Mouse (Mus musculus) lung, embryonic 14.5 days (tissue): ENCODE measurements at regions not wholly inside any gene's neighbourhood (a gene's known extent, or its start where the extent isn't known, plus 50 kb on each side); places are given as distances from the start of the nearest gene placed in this dataset.

Experiments
- ATAC-seq: fragments of 200-750 bp; cut with Nextera tagmentation; 2 replicates; pipeline ENCODE4 v1.8.0; 2017; ENCODE audit warnings: mild to moderate bottlenecking, moderate TSS enrichment, moderate library complexity; ENCODE audit not compliant: insufficient read depth
- DNase-seq: peaks from one replicate; pipeline ENCODE4 v3.0.0-alpha.2; 2015
- H3K27ac ChIP-seq: fragments of 300-500 bp; sonication (generic); 2 replicates; pipeline ENCODE4 v1.5.1; 2014; ENCODE audit warnings: low read depth, mild to moderate bottlenecking, moderate library complexity
- H3K27me3 ChIP-seq: fragments of 300-500 bp; sonication (generic); 2 replicates; pipeline ENCODE4 v1.6.1; 2014; ENCODE audit warnings: low read length, control low read depth; ENCODE audit not compliant: insufficient read depth
- H3K36me3 ChIP-seq: fragments of 300-500 bp; sonication (generic); 2 replicates; pipeline ENCODE4 v1.6.1; 2014; ENCODE audit warnings: control low read depth; ENCODE audit not compliant: insufficient read depth
- H3K4me1 ChIP-seq: fragments of 300-500 bp; sonication (generic); 2 replicates; pipeline ENCODE4 v1.6.1; 2014; ENCODE audit warnings: antibody characterized with exemption, control low read depth; ENCODE audit not compliant: insufficient read depth
- H3K4me2 ChIP-seq: fragments of 300-500 bp; sonication (generic); 2 replicates; pipeline ENCODE4 v1.6.1; 2014; ENCODE audit warnings: mild to moderate bottlenecking
- H3K4me3 ChIP-seq: fragments of 300-500 bp; sonication (generic); 2 replicates; pipeline ENCODE4 v1.5.1; 2014; ENCODE audit warnings: low read depth, low read length
- H3K9ac ChIP-seq: fragments of 300-500 bp; sonication (generic); 2 replicates; pipeline ENCODE4 v1.6.1; 2014
- H3K9me3 ChIP-seq: fragments of 300-500 bp; sonication (generic); 2 replicates; pipeline ENCODE4 v1.6.1; 2016; ENCODE audit warnings: low read depth, low read length, control low read depth
- CTCF ChIP-seq: IDR thresholded peaks from 2 replicates; pipeline ENCODE4 v1.5.1; 2016; ENCODE audit warnings: antibody characterized with exemption, low read depth
- WGBS: fragments of 180-500 bp; shearing (Covaris S2); extraction: QIAGEN DNeasy Blood & Tissue Kit; methylation state at CpG from one replicate; pipeline ENCODE4 v1.1.7; 2014; 5-methylcytosine and 5-hydroxymethylcytosine counted together

DNA sequence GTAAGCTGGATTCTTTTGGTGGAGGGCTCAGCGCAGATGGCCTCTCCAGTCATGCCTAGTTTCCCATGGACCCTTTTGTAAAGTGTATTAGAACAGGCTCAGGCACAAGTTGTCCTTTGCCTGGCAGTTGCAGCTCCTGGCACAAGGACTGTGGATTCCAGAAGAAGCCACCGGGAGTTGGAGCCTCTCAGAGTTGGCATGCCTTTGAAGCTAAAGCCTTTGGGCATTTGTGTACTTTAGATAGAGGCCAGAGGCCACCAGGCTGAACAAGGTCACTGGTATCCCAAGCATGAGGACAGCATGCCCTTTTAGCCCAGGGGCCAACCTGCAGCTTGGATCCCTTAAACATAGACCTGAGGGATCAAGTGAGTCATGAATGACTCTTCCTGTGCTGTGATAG, 223.9 kb upstream of the Mpped2 start:
- H3K4me1 ChIP-seq = no peaks in the 10 kb centered on the region
- 62% methylated on average over 2 of the region's 2 CpGs for WGBS

DNA sequence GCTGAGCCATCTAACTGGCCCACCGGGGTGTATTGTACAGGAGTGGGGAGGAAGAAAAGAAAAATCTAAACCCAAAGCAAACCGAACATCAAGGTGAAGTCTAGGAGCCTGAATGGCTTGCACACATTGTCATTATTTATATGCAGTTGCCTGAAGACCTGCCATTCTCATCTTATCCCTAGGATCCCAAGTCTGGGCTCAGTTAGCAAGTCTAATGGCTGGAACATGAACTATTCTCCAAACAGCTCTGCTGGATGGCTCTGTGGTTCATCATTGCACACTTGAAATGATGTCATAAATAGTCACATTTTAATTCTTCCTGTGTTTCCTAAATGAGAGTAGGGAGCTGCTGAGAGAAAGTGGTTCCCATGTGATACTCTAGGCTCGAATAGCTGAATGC, 219.6 kb upstream of the Mpped2 start:
- Histone ChIP-seq H3K27ac (no peak overlapping the region), H3K4me2 (no peak overlapping the region), H3K36me3 (no peaks in the 10 kb centered on the region), H3K9ac (no peak overlapping the region), H3K27me3 (no peaks in the 10 kb centered on the region), H3K4me3 (no peak overlapping the region), H3K4me1 (no peaks in the 10 kb centered on the region), H3K9me3 (no peaks in the 10 kb centered on the region)
- DNase-seq = no peak
- WGBS = 77% methylated on average over 3 of the region's 3 CpGs
- no peak for TF ChIP-seq CTCF
- ATAC-seq = no peak

More for the DNA sequence above, 223.9 kb upstream of the Mpped2 start:
- no peaks in the 10 kb centered on the region for H3K9me3 ChIP-seq
- H3K27ac ChIP-seq = no peak overlapping the region
- ATAC-seq = no peak
- no peaks in the 10 kb centered on the region for H3K27me3 ChIP-seq
- no peak overlapping the region for H3K9ac ChIP-seq
- DNase-seq = no peak
- H3K36me3 ChIP-seq = no peaks in the 10 kb centered on the region
- no peak overlapping the region for H3K4me2 ChIP-seq
- TF ChIP-seq CTCF = no peak
- no peak overlapping the region for H3K4me3 ChIP-seq

DNA sequence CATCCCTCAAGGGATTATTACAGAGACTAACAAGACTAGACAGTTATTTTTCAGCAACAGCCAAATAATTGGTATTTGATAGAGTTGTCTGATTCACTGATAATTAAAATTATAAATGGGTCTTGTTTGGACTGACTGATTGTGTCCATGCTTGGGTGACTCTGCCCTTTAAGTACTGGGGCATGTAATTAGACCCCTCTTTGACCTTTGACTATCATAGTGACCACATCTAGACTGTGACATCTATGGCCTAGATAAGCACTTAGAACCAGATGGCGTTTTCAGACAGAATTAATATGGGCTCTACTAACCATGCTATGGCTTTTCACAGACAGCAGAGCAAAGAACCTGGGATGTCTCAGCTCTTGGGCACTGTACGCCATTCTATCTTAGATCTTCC, 215.1 kb upstream of the Mpped2 start:
- no peak overlapping the region for H3K4me2 ChIP-seq
- H3K36me3 ChIP-seq = no peaks in the 10 kb centered on the region
- H3K27ac ChIP-seq = no peak overlapping the region
- no peak for ATAC-seq
- no peak for TF ChIP-seq CTCF
- H3K27me3 ChIP-seq = no peaks in the 10 kb centered on the region
- H3K9ac ChIP-seq = no peak overlapping the region
- H3K4me3 ChIP-seq = no peak overlapping the region
- H3K4me1 ChIP-seq = no peaks in the 10 kb centered on the region
- H3K9me3 ChIP-seq = no peaks in the 10 kb centered on the region
- DNase-seq = no peak
- 62% methylated on average over 2 of the region's 2 CpGs for WGBS

DNA sequence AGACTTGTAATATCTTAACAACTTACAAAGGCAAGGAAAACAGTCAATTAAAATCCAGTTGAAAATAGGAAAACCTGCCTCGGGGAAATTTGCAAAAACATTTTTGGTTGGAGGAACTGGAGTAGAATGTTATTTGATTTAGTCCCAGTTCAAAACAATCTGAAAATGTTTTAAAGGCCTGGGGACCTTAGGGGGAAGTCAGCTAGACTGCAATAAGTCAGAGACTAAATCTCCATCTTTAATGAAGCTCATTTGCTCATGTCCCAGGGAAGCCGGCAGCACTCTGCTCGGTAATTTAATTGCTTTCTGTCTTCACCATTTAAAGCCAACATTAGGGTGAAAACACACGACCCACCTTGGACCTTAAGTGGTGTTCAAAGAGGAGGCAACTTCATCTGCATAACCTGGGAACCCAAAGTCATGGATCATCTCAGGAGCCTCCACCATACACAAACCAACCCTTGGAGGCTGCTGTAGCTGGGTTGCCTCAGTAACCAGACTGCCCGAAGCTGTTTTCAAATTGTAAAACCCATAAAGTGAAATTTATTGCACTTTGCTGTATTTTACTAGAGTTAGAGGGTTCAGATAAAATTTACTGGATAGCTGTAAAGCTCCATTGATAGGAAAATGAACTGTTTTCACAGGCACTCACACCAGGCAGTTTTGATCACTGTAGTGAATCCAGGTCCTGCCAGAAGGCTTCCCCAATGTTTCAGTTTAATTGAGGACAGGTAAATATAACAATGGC, 205.6 kb upstream of the Mpped2 start:
- WGBS = 71% methylated on average over 5 of the region's 5 CpGs
- DNase-seq (no peak), ATAC-seq (no peak)
- Histone ChIP-seq H3K36me3 (no peaks in the 10 kb centered on the region), H3K4me2 (no peak overlapping the region), H3K27me3 (no peaks in the 10 kb centered on the region), H3K9ac (no peak overlapping the region), H3K4me1 (no peaks in the 10 kb centered on the region), H3K9me3 (no peaks in the 10 kb centered on the region), H3K4me3 (no peak overlapping the region), H3K27ac (no peak overlapping the region)
- no peak for TF ChIP-seq CTCF

DNA sequence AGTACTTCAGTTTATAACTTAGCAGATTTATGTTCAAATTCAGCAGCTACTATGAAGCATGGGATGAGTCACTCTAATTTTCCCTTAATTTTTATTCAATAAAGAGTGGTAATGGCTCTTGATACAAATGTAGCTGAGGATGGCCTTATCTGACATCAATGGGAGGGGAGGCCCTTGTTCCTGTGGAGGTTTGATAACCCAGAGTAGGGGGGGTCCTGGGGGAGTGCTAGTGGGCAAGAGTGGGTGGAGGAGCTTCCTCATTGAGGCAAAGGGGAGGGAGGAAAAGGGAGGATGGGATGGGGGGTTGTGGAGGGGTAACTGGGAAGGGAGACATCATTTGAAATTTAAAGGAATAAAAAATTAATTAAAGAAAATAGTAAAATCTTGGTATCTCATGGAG, 194.3 kb upstream of the Mpped2 start:
- ATAC-seq (no peak), DNase-seq (no peak)
- H3K27me3 ChIP-seq = no peaks in the 10 kb centered on the region
- no peak overlapping the region for H3K4me2 ChIP-seq
- H3K4me1 ChIP-seq = no peaks in the 10 kb centered on the region
- no peak overlapping the region for H3K9ac ChIP-seq
- no peak for TF ChIP-seq CTCF
- H3K4me3 ChIP-seq = no peak overlapping the region
- H3K36me3 ChIP-seq = no peaks in the 10 kb centered on the region
- no peaks in the 10 kb centered on the region for H3K9me3 ChIP-seq
- no peak overlapping the region for H3K27ac ChIP-seq

DNA sequence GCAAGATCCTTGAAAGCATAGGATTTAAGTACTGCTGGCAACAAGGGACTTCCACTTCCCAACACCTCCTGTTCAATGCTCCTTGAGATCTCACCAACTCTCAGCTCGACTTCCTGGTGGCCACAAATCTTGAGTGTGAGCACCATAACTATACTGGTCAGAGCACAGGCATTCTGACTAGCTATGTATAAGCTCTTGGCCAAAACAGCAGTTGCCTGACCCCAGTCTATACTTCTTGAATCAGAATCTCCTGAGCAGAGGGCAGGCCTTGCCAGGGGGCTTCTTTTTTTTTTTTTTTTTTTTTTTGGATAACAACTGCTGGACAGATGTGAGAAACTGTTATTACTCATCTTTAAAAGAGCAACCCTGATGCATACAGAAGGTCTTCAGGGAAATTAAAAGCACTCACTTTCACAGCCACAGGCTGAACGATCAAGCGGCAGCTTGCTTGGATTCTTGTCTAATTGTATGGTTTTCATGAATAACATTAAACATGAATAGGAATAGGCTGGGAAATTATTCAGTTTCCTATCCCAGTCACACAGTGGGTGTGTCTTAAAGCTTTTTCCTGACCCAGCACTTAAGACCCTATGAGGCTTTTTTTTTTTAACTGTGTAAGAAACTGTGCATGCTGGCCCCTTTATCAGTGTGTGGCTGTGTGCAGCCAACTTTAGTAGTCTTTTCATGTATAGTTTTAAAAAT, 193.7 kb upstream of the Mpped2 start:
- no peaks in the 10 kb centered on the region for H3K27me3 ChIP-seq
- H3K36me3 ChIP-seq = no peaks in the 10 kb centered on the region
- no peaks in the 10 kb centered on the region for H3K4me1 ChIP-seq
- ATAC-seq (no peak), DNase-seq (no peak)
- no peaks in the 10 kb centered on the region for H3K9me3 ChIP-seq
- H3K9ac ChIP-seq = no peak overlapping the region
- no peak overlapping the region for H3K27ac ChIP-seq
- no peak overlapping the region for H3K4me3 ChIP-seq
- TF ChIP-seq CTCF = no peak
- WGBS = 78% methylated on average over 3 of the region's 3 CpGs
- H3K4me2 ChIP-seq = no peak overlapping the region

DNA sequence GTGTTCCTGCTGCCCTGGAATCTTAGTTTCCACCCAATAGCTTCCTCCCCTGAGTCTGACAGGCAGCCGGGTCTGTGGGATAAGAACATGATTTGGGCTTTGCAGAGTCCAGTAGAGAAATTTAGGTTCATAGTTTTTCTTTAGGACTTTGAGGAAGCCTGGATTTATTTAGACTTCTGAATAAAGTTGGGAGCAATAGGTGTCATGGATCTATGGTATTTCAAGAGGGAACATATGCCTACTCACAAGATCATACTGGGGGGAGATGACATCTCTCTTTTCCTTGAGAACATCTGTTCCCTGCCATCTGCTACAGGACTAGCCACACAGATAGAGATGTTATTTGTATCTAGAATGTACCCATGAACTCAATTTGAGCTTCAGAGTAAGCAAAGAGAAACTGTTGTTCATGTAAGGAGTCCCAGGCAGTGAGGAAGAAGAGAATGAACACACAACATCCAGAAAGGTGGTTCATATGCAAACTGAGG, 188.1 kb upstream of the Mpped2 start:
- no peaks in the 10 kb centered on the region for H3K36me3 ChIP-seq
- DNase-seq (no peak), ATAC-seq (no peak)
- no peak for TF ChIP-seq CTCF
- H3K9ac ChIP-seq = no peak overlapping the region
- no peak overlapping the region for H3K27ac ChIP-seq
- H3K4me3 ChIP-seq = no peak overlapping the region
- no peaks in the 10 kb centered on the region for H3K27me3 ChIP-seq
- WGBS = 79% methylated on average over 1 of the region's 1 CpGs
- H3K4me1 ChIP-seq = no peaks in the 10 kb centered on the region
- no peak overlapping the region for H3K4me2 ChIP-seq
- H3K9me3 ChIP-seq = no peaks in the 10 kb centered on the region
